Mouse (Mus musculus): ENCODE measurements at regions not wholly inside any gene's neighbourhood (a gene's known extent, or its start where the extent isn't known, plus 50 kb on each side); places are given as distances from the start of the nearest gene placed in this dataset.

GRCm38 (mm10) chr14:33772374-33772773 lies 151.0 kb upstream of the Gdf10 start:
- ATAC-seq: no peak

GRCm38 (mm10) chr14:33789556-33789955 lies 133.8 kb upstream of the Gdf10 start:
- Histone ChIP-seq H3K4me1 (replicated peaks; ENCODE audit: control insufficient read depth, insufficient read depth, low read length) (no peaks in the 10 kb centered on the region), H3K9ac (ENCODE audit: low read depth, low read length) (no peak overlapping the region), H3K27me3 (replicated peaks; ENCODE audit: control insufficient read depth, insufficient read depth, low read length) (no peaks in the 10 kb centered on the region), H3K36me3 (ENCODE audit: control insufficient read depth, insufficient read depth) (no peaks in the 10 kb centered on the region), H3K4me3 (ENCODE audit: low read depth, low read length) (no peak overlapping the region), H3K4me2 (replicated peaks; ENCODE audit: low read depth) (no peak overlapping the region), H3K9me3 (ENCODE audit: control insufficient read depth) (no peaks in the 10 kb centered on the region), H3K27ac (ENCODE audit: low read depth, low read length) (no peak overlapping the region)
- ATAC-seq: no peak
- 52% methylated on average over 2 of the region's 2 CpGs for WGBS
- TF ChIP-seq CTCF (IDR thresholded peaks at IDR 0.05; ENCODE audit: low read depth): no peak

More at GRCm38 (mm10) chr14:33772374-33772773, 151.0 kb upstream of the Gdf10 start:
- 92% methylated on average over 3 of the region's 3 CpGs for WGBS
- H3K9ac ChIP-seq (ENCODE audit: low read depth, low read length): no peak overlapping the region
- H3K27ac ChIP-seq (ENCODE audit: low read depth, low read length): no peak overlapping the region
- no peaks in the 10 kb centered on the region for H3K4me1 ChIP-seq (replicated peaks; ENCODE audit: control insufficient read depth, insufficient read depth, low read length)
- H3K4me3 ChIP-seq (ENCODE audit: low read depth, low read length): no peak overlapping the region
- no peaks in the 10 kb centered on the region for H3K27me3 ChIP-seq (replicated peaks; ENCODE audit: control insufficient read depth, insufficient read depth, low read length)
- no peak overlapping the region for H3K4me2 ChIP-seq (replicated peaks; ENCODE audit: low read depth)
- no peaks in the 10 kb centered on the region for H3K36me3 ChIP-seq (ENCODE audit: control insufficient read depth, insufficient read depth)
- H3K9me3 ChIP-seq (ENCODE audit: control insufficient read depth): no peaks in the 10 kb centered on the region
- no peak for TF ChIP-seq CTCF (IDR thresholded peaks at IDR 0.05; ENCODE audit: low read depth)

DNA sequence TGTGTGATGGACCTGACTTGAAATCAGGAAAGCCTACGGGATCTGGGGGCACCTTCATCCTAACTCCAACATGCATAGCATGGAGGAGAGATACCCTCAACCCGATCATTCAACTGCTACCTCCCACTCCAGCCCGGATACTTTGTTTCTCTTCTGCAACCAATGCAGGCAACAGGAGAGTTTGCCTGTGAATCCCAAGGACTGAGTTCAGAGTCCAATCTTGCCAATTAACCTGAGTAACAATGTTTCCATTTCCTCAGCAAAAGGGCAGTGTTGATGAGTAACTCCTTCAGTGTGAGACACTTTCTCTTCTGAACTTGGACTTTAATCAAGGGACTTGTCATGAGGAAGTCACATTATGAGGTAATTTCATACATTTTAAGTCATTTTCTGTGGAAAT lies 129.1 kb upstream of the Gdf10 start:
- H3K4me1 ChIP-seq (replicated peaks; ENCODE audit: control insufficient read depth, insufficient read depth, low read length): no peaks in the 10 kb centered on the region
- no peaks in the 10 kb centered on the region for H3K27me3 ChIP-seq (replicated peaks; ENCODE audit: control insufficient read depth, insufficient read depth, low read length)
- H3K4me3 ChIP-seq (ENCODE audit: low read depth, low read length): no peak overlapping the region
- no peak for TF ChIP-seq CTCF (IDR thresholded peaks at IDR 0.05; ENCODE audit: low read depth)
- no peak overlapping the region for H3K9ac ChIP-seq (ENCODE audit: low read depth, low read length)
- H3K4me2 ChIP-seq (replicated peaks; ENCODE audit: low read depth): no peak overlapping the region
- H3K9me3 ChIP-seq (ENCODE audit: control insufficient read depth): no peaks in the 10 kb centered on the region
- no peak overlapping the region for H3K27ac ChIP-seq (ENCODE audit: low read depth, low read length)
- 74% methylated on average over 3 of the region's 3 CpGs for WGBS
- ATAC-seq: peak; percentile 81
- H3K36me3 ChIP-seq (ENCODE audit: control insufficient read depth, insufficient read depth): no peaks in the 10 kb centered on the region

DNA sequence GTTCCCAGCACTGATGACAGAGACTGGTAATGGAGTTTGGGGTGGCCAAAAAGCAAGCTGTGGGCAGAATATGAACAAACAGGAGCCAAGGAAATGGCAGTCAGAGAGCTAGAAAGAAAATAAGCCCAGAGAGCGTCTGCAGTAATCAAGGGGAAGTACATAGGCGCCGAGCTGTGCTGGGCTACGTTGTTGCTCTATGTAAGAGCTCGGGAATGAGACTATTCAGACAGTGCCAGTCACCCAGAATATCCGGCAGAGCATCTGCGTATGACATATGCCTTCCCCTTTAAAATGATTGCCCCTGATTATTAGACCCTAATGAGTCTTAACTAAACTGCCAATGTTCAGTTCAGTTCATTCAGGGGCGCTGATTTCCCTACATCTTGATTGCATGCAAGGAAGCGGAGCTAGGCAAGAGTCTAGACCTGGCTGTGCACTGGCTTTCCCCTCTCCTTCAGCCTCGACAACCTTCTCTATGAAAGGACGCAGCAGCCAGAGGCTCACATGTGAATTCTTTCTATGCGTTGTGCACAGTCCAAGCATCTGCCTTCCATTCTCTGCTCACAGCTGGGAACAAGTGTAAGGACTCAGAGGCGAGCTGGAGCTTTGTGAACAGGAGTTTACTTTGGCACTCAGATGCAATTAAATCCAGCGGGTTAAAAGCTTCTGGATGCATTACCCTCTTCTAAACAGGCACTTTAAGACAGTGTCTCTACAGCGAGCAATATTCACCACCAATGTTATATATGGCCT lies 125.7 kb upstream of the Gdf10 start:
- Histone ChIP-seq H3K9ac (ENCODE audit: low read depth, low read length) (no peak overlapping the region), H3K9me3 (ENCODE audit: control insufficient read depth) (no peaks in the 10 kb centered on the region), H3K4me2 (replicated peaks; ENCODE audit: low read depth) (no peak overlapping the region), H3K4me1 (replicated peaks; ENCODE audit: control insufficient read depth, insufficient read depth, low read length) (no peaks in the 10 kb centered on the region), H3K27ac (ENCODE audit: low read depth, low read length) (no peak overlapping the region), H3K4me3 (ENCODE audit: low read depth, low read length) (no peak overlapping the region), H3K36me3 (ENCODE audit: control insufficient read depth, insufficient read depth) (no peaks in the 10 kb centered on the region), H3K27me3 (replicated peaks; ENCODE audit: control insufficient read depth, insufficient read depth, low read length) (no peaks in the 10 kb centered on the region)
- TF ChIP-seq CTCF (IDR thresholded peaks at IDR 0.05; ENCODE audit: low read depth): no peak
- no peak for ATAC-seq
- WGBS: 59% methylated on average over 15 of the region's 15 CpGs

- 84% methylated on average over 3 of the region's 3 CpGs for WGBS
These were observed 119.1 kb upstream of the Gdf10 start for GRCm38 (mm10) chr14:33804321-33804720.

GRCm38 (mm10) chr14:33804721-33805120 lies 118.7 kb upstream of the Gdf10 start:
- no peaks in the 10 kb centered on the region for H3K4me1 ChIP-seq (replicated peaks; ENCODE audit: control insufficient read depth, insufficient read depth, low read length)
- WGBS: 67% methylated on average over 6 of the region's 6 CpGs
- no peak overlapping the region for H3K4me2 ChIP-seq (replicated peaks; ENCODE audit: low read depth)
- TF ChIP-seq CTCF (IDR thresholded peaks at IDR 0.05; ENCODE audit: low read depth): no peak
- H3K9ac ChIP-seq (ENCODE audit: low read depth, low read length): no peak overlapping the region
- H3K4me3 ChIP-seq (ENCODE audit: low read depth, low read length): no peak overlapping the region
- no peaks in the 10 kb centered on the region for H3K27me3 ChIP-seq (replicated peaks; ENCODE audit: control insufficient read depth, insufficient read depth, low read length)
- H3K36me3 ChIP-seq (ENCODE audit: control insufficient read depth, insufficient read depth): no peaks in the 10 kb centered on the region
- no peaks in the 10 kb centered on the region for H3K9me3 ChIP-seq (ENCODE audit: control insufficient read depth)
- no peak overlapping the region for H3K27ac ChIP-seq (ENCODE audit: low read depth, low read length)
- no peak for ATAC-seq

More at GRCm38 (mm10) chr14:33804321-33804720, 119.1 kb upstream of the Gdf10 start:
- Histone ChIP-seq H3K27me3 (replicated peaks; ENCODE audit: control insufficient read depth, insufficient read depth, low read length) (no peaks in the 10 kb centered on the region), H3K9ac (ENCODE audit: low read depth, low read length) (no peak overlapping the region), H3K4me2 (replicated peaks; ENCODE audit: low read depth) (no peak overlapping the region), H3K4me1 (replicated peaks; ENCODE audit: control insufficient read depth, insufficient read depth, low read length) (no peaks in the 10 kb centered on the region), H3K9me3 (ENCODE audit: control insufficient read depth) (no peaks in the 10 kb centered on the region), H3K4me3 (ENCODE audit: low read depth, low read length) (no peak overlapping the region), H3K36me3 (ENCODE audit: control insufficient read depth, insufficient read depth) (no peaks in the 10 kb centered on the region), H3K27ac (ENCODE audit: low read depth, low read length) (no peak overlapping the region)
- no peak for TF ChIP-seq CTCF (IDR thresholded peaks at IDR 0.05; ENCODE audit: low read depth)
- no peak for ATAC-seq
